In genomic region chr19:56162156-56162555, GRCm38 (mm10) we compare ENCODE assay signal across 17 mouse cellular contexts.
DNase-seq lines count a peak whose midpoint lies in the region; ATAC-seq and TF ChIP-seq lines count a peak whose summit lies in the region.
"Had no signal": no experiment of that assay in that cellular context is flagged by ENCODE, and none has a peak within 500 bp of the region (broad histone marks: within the 10 kb centered on the region; RNA-seq: fewer than 3 reads in every experiment).

No protein-coding gene starts in this region.

- no peaks in the 10 kb centered on the region for H3K36me3 ChIP-seq in kidney, postnatal 0 days (ENCODE audit: insufficient read depth, low read length)
- H3K36me3 ChIP-seq: embryonic facial prominence, embryonic 13.5 days; hindbrain, embryonic 13.5 days; neural tube, embryonic 12.5 days had no signal

- H3K9ac ChIP-seq in kidney, postnatal 0 days (ENCODE audit: low read depth, low read length) = no peak overlapping the region
- H3K9ac ChIP-seq: embryonic facial prominence, embryonic 13.5 days; forebrain, embryonic 13.5 days; hindbrain, embryonic 13.5 days; neural tube, embryonic 12.5 days had no signal

- H3K4me1 ChIP-seq in kidney, postnatal 0 days (replicated peaks; ENCODE audit: insufficient read depth, low read length) = no peaks in the 10 kb centered on the region
- H3K4me1 ChIP-seq: embryonic facial prominence, embryonic 13.5 days; forebrain, embryonic 13.5 days; hindbrain, embryonic 13.5 days; neural tube, embryonic 12.5 days had no signal

- no peaks in the 10 kb centered on the region for H3K9me3 ChIP-seq in kidney, postnatal 0 days (replicated peaks; ENCODE audit: low read length)
- H3K9me3 ChIP-seq: embryonic facial prominence, embryonic 13.5 days; forebrain, embryonic 13.5 days; hindbrain, embryonic 13.5 days; neural tube, embryonic 12.5 days had no signal

- no peak for ATAC-seq in kidney, postnatal 0 days (replicated peaks; ENCODE audit: low FRiP score, low read depth)
- ATAC-seq: forebrain, embryonic 13.5 days; midbrain, embryonic 16.5 days had no signal

- no peak overlapping the region for H3K4me3 ChIP-seq in kidney, postnatal 0 days (replicated peaks; ENCODE audit: low read depth, low read length)
- H3K4me3 ChIP-seq: embryonic facial prominence, embryonic 13.5 days; forebrain, embryonic 13.5 days; hindbrain, embryonic 13.5 days; neural tube, embryonic 12.5 days had no signal

- no peaks in the 10 kb centered on the region for H3K27me3 ChIP-seq in kidney, postnatal 0 days (ENCODE audit: insufficient read depth, low read length)
- H3K27me3 ChIP-seq: forebrain, embryonic 13.5 days; hindbrain, embryonic 13.5 days; neural tube, embryonic 12.5 days had no signal

- H3K4me2 ChIP-seq in kidney, postnatal 0 days (ENCODE audit: low read length) = no peak overlapping the region
- H3K4me2 ChIP-seq: embryonic facial prominence, embryonic 13.5 days; forebrain, embryonic 13.5 days; hindbrain, embryonic 13.5 days; neural tube, embryonic 12.5 days had no signal

- DNase-seq in kidney, postnatal 0 days (ENCODE audit: low spot score) = peak; percentile 20
- no peak for DNase-seq in kidney, adult 9 months
- peak; percentile 65 for DNase-seq in NIH3T3 (ENCODE audit: low read depth)
- DNase-seq in gastrocnemius, postnatal 10 days = peak; percentile 40
- DNase-seq in heart, postnatal 4 days = peak; percentile 38
- no peak for DNase-seq in yolk sac, embryonic 10.5 days (ENCODE audit: low spot score)
- no peak for DNase-seq in layer of hippocampus, adult 9-10 months (ENCODE audit: low spot score)
- no peak for DNase-seq in layer of hippocampus, postnatal 14 days (ENCODE audit: low spot score in 2 of 2)
- DNase-seq: adrenal gland, adult 2 months; cerebellum, adult 9-11 months; kidney, adult 8-10 months; thymus, adult 18-20 months had no signal

- H3K27ac ChIP-seq in kidney, postnatal 0 days = no peak overlapping the region
- H3K27ac ChIP-seq: embryonic facial prominence, embryonic 13.5 days; forebrain, embryonic 13.5 days; hindbrain, embryonic 13.5 days; neural tube, embryonic 12.5 days had no signal

- WGBS in kidney, postnatal 0 days = 82% methylated on average over 3 of the region's 3 CpGs

- TF ChIP-seq CTCF in kidney, postnatal 0 days (IDR thresholded peaks at IDR 0.05; ENCODE audit: low read depth) = no peak

Comparison
In these comparisons a context has a peak if more than half of its experiments do, and no peak if none do; other contexts are left out.
1. DNase-seq: peak in kidney, postnatal 0 days (single experiment), NIH3T3 (single experiment), gastrocnemius, postnatal 10 days (single experiment) and heart, postnatal 4 days (single experiment); none in kidney, adult 9 months (single experiment), yolk sac, embryonic 10.5 days (single experiment), layer of hippocampus, adult 9-10 months (single experiment) and layer of hippocampus, postnatal 14 days (0 of 2).